Mouse (Mus musculus): ENCODE measurements around the gene Slc35e3.

DNA sequence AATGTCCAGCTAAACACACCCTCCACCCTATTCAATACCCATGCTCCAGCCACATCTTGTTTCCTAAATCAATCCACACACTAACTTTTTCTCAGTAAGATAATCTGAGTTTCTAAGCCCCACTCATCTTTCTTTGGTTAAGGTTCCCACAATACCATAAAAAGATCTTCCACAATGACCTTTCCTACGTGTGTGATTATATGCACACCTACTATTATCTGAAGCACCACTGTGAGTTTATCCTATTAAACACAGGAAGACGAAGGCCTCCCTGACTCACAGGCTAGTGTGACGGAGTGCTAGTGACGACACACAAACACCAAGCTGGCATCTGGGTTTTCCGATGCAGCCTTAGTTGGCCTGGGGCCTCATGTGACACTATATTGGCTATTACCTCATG is 53.2 kb downstream of the Slc35e3 start:
- no peak for TF ChIP-seq EP300 (optimal IDR thresholded peaks at IDR 0.05)
- TF ChIP-seq CTCF (IDR thresholded peaks at IDR 0.05; ENCODE audit: low read depth), result no peak

Measured in stomach, postnatal 0 days (tissue).